Mouse (Mus musculus): ENCODE measurements around the gene Shh. TPM values are rescaled to one million over a fixed set of nuclear protein-coding genes. Genes with fewer than 3 reads are reported as not detected.

Gene Shh
- polyA plus RNA-seq, 1 experiment: 0.04 TPM

GRCm38 (mm10) chr5:28476389-28477379 is 9.6 kb upstream of the Shh start:
- no peak overlapping the region for H3K4me3 ChIP-seq (ENCODE audit: control insufficient read depth, low read depth, low read length)
- H3K27me3 ChIP-seq (ENCODE audit: control insufficient read depth, insufficient read depth, low read length): no peaks in the 10 kb centered on the region
- TF ChIP-seq POLR2A (IDR thresholded peaks at IDR 0.05; ENCODE audit: control insufficient read depth, low read depth, low read length): no peak
- no peak for TF ChIP-seq CTCF (IDR thresholded peaks at IDR 0.05; ENCODE audit: control insufficient read depth, insufficient read depth, insufficient replicate concordance, low read depth, low read length)
- H3K36me3 ChIP-seq (ENCODE audit: control insufficient read depth, insufficient read depth, low read length): no peaks in the 10 kb centered on the region
- H3K27ac ChIP-seq (ENCODE audit: control insufficient read depth, insufficient read depth, low read depth, low read length): no peak overlapping the region
- no peaks in the 10 kb centered on the region for H3K4me1 ChIP-seq (ENCODE audit: control insufficient read depth, insufficient read depth, low read length)

- no peak overlapping the region for H3K27ac ChIP-seq (ENCODE audit: control insufficient read depth, insufficient read depth, low read depth, low read length)
- H3K4me1 ChIP-seq (ENCODE audit: control insufficient read depth, insufficient read depth, low read length): no peaks in the 10 kb centered on the region
- H3K27me3 ChIP-seq (ENCODE audit: control insufficient read depth, insufficient read depth, low read length): no peaks in the 10 kb centered on the region
- no peak for TF ChIP-seq POLR2A (IDR thresholded peaks at IDR 0.05; ENCODE audit: control insufficient read depth, low read depth, low read length)
- no peak for TF ChIP-seq CTCF (IDR thresholded peaks at IDR 0.05; ENCODE audit: control insufficient read depth, insufficient read depth, insufficient replicate concordance, low read depth, low read length)
- H3K36me3 ChIP-seq (ENCODE audit: control insufficient read depth, insufficient read depth, low read length): no peaks in the 10 kb centered on the region
- no peak overlapping the region for H3K4me3 ChIP-seq (ENCODE audit: control insufficient read depth, low read depth, low read length)
Observed at GRCm38 (mm10) chr5:28473556-28473955, 6.5 kb upstream of the Shh start.

- Histone ChIP-seq H3K4me3 (ENCODE audit: control insufficient read depth, low read depth, low read length) (no peak overlapping the region), H3K4me1 (ENCODE audit: control insufficient read depth, insufficient read depth, low read length) (peaks cover 13% of the 10 kb centered on the region), H3K36me3 (ENCODE audit: control insufficient read depth, insufficient read depth, low read length) (no peaks in the 10 kb centered on the region), H3K27ac (ENCODE audit: control insufficient read depth, insufficient read depth, low read depth, low read length) (no peak overlapping the region), H3K27me3 (ENCODE audit: control insufficient read depth, insufficient read depth, low read length) (no peaks in the 10 kb centered on the region)
- TF ChIP-seq POLR2A (IDR thresholded peaks at IDR 0.05; ENCODE audit: control insufficient read depth, low read depth, low read length) (no peak), CTCF (IDR thresholded peaks at IDR 0.05; ENCODE audit: control insufficient read depth, insufficient read depth, insufficient replicate concordance, low read depth, low read length) (peak; percentile 47; the same call in 1 of the 2 replicates)
Observed at GRCm38 (mm10) chr5:28469525-28470202, 2.6 kb upstream of the Shh start.

DNA sequence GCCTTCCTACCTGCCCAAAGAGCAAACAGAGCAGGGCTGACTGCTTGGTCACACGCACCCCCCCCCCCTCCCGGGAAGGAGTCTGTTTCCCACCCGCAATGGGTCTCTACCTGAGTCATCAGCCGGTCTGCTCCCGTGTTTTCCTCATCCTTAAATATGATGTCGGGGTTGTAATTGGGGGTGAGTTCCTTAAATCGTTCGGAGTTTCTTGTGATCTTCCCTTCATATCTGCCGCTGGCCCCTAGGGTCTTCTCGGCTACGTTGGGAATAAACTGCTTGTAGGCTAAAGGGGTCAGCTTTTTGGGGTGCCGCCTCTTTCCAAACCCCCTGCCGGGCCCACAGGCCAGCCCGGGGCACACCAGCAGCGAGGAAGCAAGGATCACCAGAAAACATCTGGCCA is 705 bp downstream of the Shh start:
- Histone ChIP-seq H3K27ac (ENCODE audit: control insufficient read depth, insufficient read depth, low read depth, low read length) (no peak overlapping the region), H3K27me3 (ENCODE audit: control insufficient read depth, insufficient read depth, low read length) (no peaks in the 10 kb centered on the region), H3K4me3 (ENCODE audit: control insufficient read depth, low read depth, low read length) (no peak overlapping the region; the same call in none of the 2 replicates), H3K36me3 (ENCODE audit: control insufficient read depth, insufficient read depth, low read length) (no peaks in the 10 kb centered on the region), H3K4me1 (ENCODE audit: control insufficient read depth, insufficient read depth, low read length) (peaks cover 38% of the 10 kb centered on the region)
- TF ChIP-seq CTCF (IDR thresholded peaks at IDR 0.05; ENCODE audit: control insufficient read depth, insufficient read depth, insufficient replicate concordance, low read depth, low read length) (no peak), POLR2A (IDR thresholded peaks at IDR 0.05; ENCODE audit: control insufficient read depth, low read depth, low read length) (no peak)

DNA sequence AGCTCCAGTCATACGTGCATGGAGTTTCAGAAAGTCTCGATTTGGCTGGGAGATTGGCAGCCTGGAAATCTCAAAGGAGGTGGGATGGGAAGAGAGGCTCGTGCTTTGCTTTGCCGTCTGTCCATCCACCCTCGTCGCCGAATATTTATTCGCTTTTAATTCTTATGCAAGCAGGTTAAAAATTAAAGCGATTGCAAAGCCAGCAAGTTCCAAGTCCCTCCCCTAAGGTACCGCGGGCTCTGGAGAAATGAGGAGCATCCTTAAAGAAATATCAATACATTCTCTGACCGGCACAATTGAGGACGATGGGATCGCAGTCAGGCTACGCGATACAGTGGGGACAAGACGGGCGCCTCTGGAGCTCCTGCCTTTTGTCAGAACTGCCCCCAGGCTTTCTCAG is 1.5 kb downstream of the Shh start:
- Histone ChIP-seq H3K36me3 (ENCODE audit: control insufficient read depth, insufficient read depth, low read length) (no peaks in the 10 kb centered on the region), H3K4me3 (ENCODE audit: control insufficient read depth, low read depth, low read length) (no peak overlapping the region; the same call in 1 of the 2 replicates), H3K27me3 (ENCODE audit: control insufficient read depth, insufficient read depth, low read length) (no peaks in the 10 kb centered on the region), H3K4me1 (ENCODE audit: control insufficient read depth, insufficient read depth, low read length) (peaks cover 41% of the 10 kb centered on the region), H3K27ac (ENCODE audit: control insufficient read depth, insufficient read depth, low read depth, low read length) (no peak overlapping the region)
- TF ChIP-seq POLR2A (IDR thresholded peaks at IDR 0.05; ENCODE audit: control insufficient read depth, low read depth, low read length) (no peak), CTCF (IDR thresholded peaks at IDR 0.05; ENCODE audit: control insufficient read depth, insufficient read depth, insufficient replicate concordance, low read depth, low read length) (no peak)

DNA sequence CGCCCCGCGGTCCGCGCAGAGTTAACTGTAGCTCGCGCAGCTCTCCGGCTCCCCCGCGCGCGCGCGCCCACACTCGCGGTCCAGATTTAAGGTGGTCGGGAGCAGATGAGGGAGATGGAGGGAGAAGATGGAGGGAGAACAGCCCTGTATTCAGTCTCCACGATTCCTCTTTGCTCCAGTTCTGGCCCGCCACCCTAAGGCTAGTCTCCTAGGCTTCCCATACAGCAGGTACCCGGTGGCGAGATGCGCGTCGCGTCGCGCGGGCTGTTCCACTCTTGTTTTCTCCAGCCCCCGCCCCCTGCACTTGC is 2.0 kb downstream of the Shh start:
- no peaks in the 10 kb centered on the region for H3K36me3 ChIP-seq (ENCODE audit: control insufficient read depth, insufficient read depth, low read length)
- TF ChIP-seq POLR2A (IDR thresholded peaks at IDR 0.05; ENCODE audit: control insufficient read depth, low read depth, low read length): no peak
- no peak for TF ChIP-seq CTCF (IDR thresholded peaks at IDR 0.05; ENCODE audit: control insufficient read depth, insufficient read depth, insufficient replicate concordance, low read depth, low read length)
- H3K27ac ChIP-seq (ENCODE audit: control insufficient read depth, insufficient read depth, low read depth, low read length): no peak overlapping the region
- H3K4me3 ChIP-seq (ENCODE audit: control insufficient read depth, low read depth, low read length): peak overlapping the region; percentile 10
- peaks cover 44% of the 10 kb centered on the region for H3K4me1 ChIP-seq (ENCODE audit: control insufficient read depth, insufficient read depth, low read length)
- H3K27me3 ChIP-seq (ENCODE audit: control insufficient read depth, insufficient read depth, low read length): no peaks in the 10 kb centered on the region

DNA sequence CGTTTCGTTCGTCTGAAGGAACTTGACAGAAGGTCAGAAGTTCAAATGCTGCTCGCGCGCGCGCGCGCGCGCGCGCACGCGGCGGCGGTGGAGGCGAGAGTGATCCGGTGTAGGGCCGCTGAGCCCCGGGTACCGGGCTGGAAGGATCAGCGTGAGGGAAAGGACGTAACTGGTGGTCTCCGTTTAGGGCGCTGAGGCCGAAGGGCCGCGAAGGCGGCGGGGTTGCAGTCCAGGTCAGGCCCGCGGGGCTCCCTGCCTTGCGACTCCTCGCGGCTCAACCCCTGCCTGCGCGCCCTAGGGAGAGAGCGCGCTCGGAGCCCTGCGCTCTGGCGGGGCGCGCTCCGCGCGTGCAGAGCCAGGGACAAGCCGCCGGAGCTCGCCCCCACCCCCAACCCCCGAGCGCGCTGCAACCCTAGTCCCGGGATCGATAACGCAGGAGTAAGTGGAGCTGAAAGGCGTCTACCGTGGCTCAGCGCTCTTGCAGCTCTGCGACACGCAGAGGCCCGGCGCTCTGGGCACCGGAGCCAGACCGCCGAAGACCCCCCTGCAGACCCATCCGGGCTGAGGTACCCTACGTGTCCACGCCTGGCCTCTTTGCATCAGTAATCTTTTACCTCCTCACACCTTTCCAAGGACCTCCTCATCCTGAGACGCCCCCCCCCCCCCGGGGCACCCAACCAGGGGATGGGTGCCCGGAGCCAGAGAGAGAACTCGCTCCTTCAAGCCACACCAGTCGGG is 2.5 kb downstream of the Shh start:
- no peaks in the 10 kb centered on the region for H3K27me3 ChIP-seq (ENCODE audit: control insufficient read depth, insufficient read depth, low read length)
- peaks cover 49% of the 10 kb centered on the region for H3K4me1 ChIP-seq (ENCODE audit: control insufficient read depth, insufficient read depth, low read length)
- no peak overlapping the region for H3K27ac ChIP-seq (ENCODE audit: control insufficient read depth, insufficient read depth, low read depth, low read length)
- peak overlapping the region; percentile 10 for H3K4me3 ChIP-seq (ENCODE audit: control insufficient read depth, low read depth, low read length)
- no peaks in the 10 kb centered on the region for H3K36me3 ChIP-seq (ENCODE audit: control insufficient read depth, insufficient read depth, low read length)
- no peak for TF ChIP-seq POLR2A (IDR thresholded peaks at IDR 0.05; ENCODE audit: control insufficient read depth, low read depth, low read length)
- TF ChIP-seq CTCF (IDR thresholded peaks at IDR 0.05; ENCODE audit: control insufficient read depth, insufficient read depth, insufficient replicate concordance, low read depth, low read length): no peak

All from testis, adult 2 months (tissue).